Mouse (Mus musculus) right cerebral cortex, adult 18-20 months (tissue): Measurements from ENCODE around the gene C330007P06Rik.

Source experiments
- DNase-seq: peaks from one replicate; pipeline ENCODE4 v3.0.0; 2022; ENCODE audit warnings: mixed read lengths

Gene C330007P06Rik

GRCm38 (mm10) chrX:36833397-36834084, 40.4 kb downstream of the C330007P06Rik start:
- peak; percentile 30 for DNase-seq

- peak; percentile 28 for DNase-seq
Measured at GRCm38 (mm10) chrX:36831632-36832031, 42.3 kb downstream of the C330007P06Rik start.

- DNase-seq = no peak
Measured at GRCm38 (mm10) chrX:36830271-36830670, 43.6 kb downstream of the C330007P06Rik start.

- DNase-seq = no peak
Measured at GRCm38 (mm10) chrX:36826873-36827272, 47.0 kb downstream of the C330007P06Rik start.

- no peak for DNase-seq
Measured at GRCm38 (mm10) chrX:36825032-36825431, 48.9 kb downstream of the C330007P06Rik start.

- DNase-seq = no peak
Measured at GRCm38 (mm10) chrX:36823932-36824711, 49.8 kb downstream of the C330007P06Rik start.

GRCm38 (mm10) chrX:36820201-36820600, 53.7 kb downstream of the C330007P06Rik start:
- no peak for DNase-seq

- DNase-seq = no peak
Measured at GRCm38 (mm10) chrX:36819575-36819974, 54.3 kb downstream of the C330007P06Rik start.

GRCm38 (mm10) chrX:36816953-36817441, 56.9 kb downstream of the C330007P06Rik start:
- no peak for DNase-seq

- no peak for DNase-seq
Measured at GRCm38 (mm10) chrX:36816368-36816899, 57.5 kb downstream of the C330007P06Rik start.

GRCm38 (mm10) chrX:36815439-36815838, 58.5 kb downstream of the C330007P06Rik start:
- no peak for DNase-seq

- DNase-seq = no peak
Measured at GRCm38 (mm10) chrX:36815022-36815421, 58.9 kb downstream of the C330007P06Rik start.

GRCm38 (mm10) chrX:36814161-36814836, 59.6 kb downstream of the C330007P06Rik start:
- no peak for DNase-seq

- no peak for DNase-seq
Measured at GRCm38 (mm10) chrX:36811377-36811776, 62.5 kb downstream of the C330007P06Rik start.

GRCm38 (mm10) chrX:36808318-36808683, 65.6 kb downstream of the C330007P06Rik start:
- no peak for DNase-seq

GRCm38 (mm10) chrX:36807360-36808317, 66.3 kb downstream of the C330007P06Rik start:
- DNase-seq = peak; percentile 86

GRCm38 (mm10) chrX:36805466-36806235, 68.3 kb downstream of the C330007P06Rik start:
- no peak for DNase-seq

GRCm38 (mm10) chrX:36804196-36804595, 69.7 kb downstream of the C330007P06Rik start:
- no peak for DNase-seq

GRCm38 (mm10) chrX:36803189-36803588, 70.7 kb downstream of the C330007P06Rik start:
- no peak for DNase-seq

- DNase-seq = no peak
Measured at GRCm38 (mm10) chrX:36799131-36799879, 74.6 kb downstream of the C330007P06Rik start.
